Mouse (Mus musculus) megakaryocyte, embryonic 14.5 days (primary cell): ENCODE measurements around the gene Ttc33. TPM values are rescaled to one million over a fixed set of nuclear protein-coding genes. Genes with fewer than 3 reads are reported as not detected.

Source experiments
- H3K27me3 ChIP-seq: replicated peaks from 2 replicates; pipeline ENCODE3; 2012; ENCODE audit warnings: inconsistent platforms
- H3K36me3 ChIP-seq: replicated peaks from 2 replicates; pipeline ENCODE3; 2012; ENCODE audit warnings: low read length, inconsistent platforms, mixed read lengths
- H3K4me1 ChIP-seq: 2 replicates; pipeline ENCODE4 v1.6.1; 2012; ENCODE audit warnings: inconsistent platforms
- H3K4me3 ChIP-seq: replicated peaks from 2 replicates; pipeline ENCODE3; 2012; ENCODE audit warnings: moderate library complexity, mild to moderate bottlenecking, inconsistent platforms
- H3K9me3 ChIP-seq: 2 replicates; pipeline ENCODE4 v1.6.1; 2012; ENCODE audit warnings: inconsistent platforms
- FLI1 ChIP-seq: IDR thresholded peaks from 2 replicates; pipeline ENCODE4 v1.6.1; 2012; ENCODE audit warnings: low read length, inconsistent platforms, mixed read lengths
- GATA1 ChIP-seq: IDR thresholded peaks from 3 replicates; pipeline ENCODE4 v1.6.1; 2012; ENCODE audit warnings: mixed read lengths, low read length, inconsistent platforms, borderline replicate concordance
- polyA plus RNA-seq: library from polyadenylated mRNA; stranded (reverse); fragments of >175 nt; gene quantifications from 2 replicates; pipeline ENCODE4 v1.2.3, GENCODE M21; 2012; ENCODE audit warnings: low replicate concordance; ENCODE audit not compliant: insufficient read depth

Ttc33 gene
- polyA plus RNA-seq, 1 experiment: 18.4 TPM

GRCm38 (mm10) chr15:5261004-5261403, 75.7 kb downstream of the Ttc33 start:
- H3K4me1 ChIP-seq: peaks cover 22% of the 10 kb centered on the region
- no peaks in the 10 kb centered on the region for H3K27me3 ChIP-seq
- TF ChIP-seq FLI1 (no peak), GATA1 (no peak)
- H3K4me3 ChIP-seq: no peak overlapping the region
- no peaks in the 10 kb centered on the region for H3K9me3 ChIP-seq
- no peaks in the 10 kb centered on the region for H3K36me3 ChIP-seq

- H3K4me3 ChIP-seq: no peak overlapping the region
- peaks cover 22% of the 10 kb centered on the region for H3K4me1 ChIP-seq
- no peaks in the 10 kb centered on the region for H3K27me3 ChIP-seq
- H3K36me3 ChIP-seq: no peaks in the 10 kb centered on the region
- no peaks in the 10 kb centered on the region for H3K9me3 ChIP-seq
- TF ChIP-seq FLI1: no peak
- no peak for TF ChIP-seq GATA1
These were observed 76.9 kb downstream of the Ttc33 start for GRCm38 (mm10) chr15:5262095-5262667.

- H3K4me1 ChIP-seq: peaks cover 22% of the 10 kb centered on the region
- H3K27me3 ChIP-seq: no peaks in the 10 kb centered on the region
- H3K4me3 ChIP-seq: peak overlapping the region; percentile 77
- no peaks in the 10 kb centered on the region for H3K9me3 ChIP-seq
- H3K36me3 ChIP-seq: no peaks in the 10 kb centered on the region
- TF ChIP-seq GATA1 (no peak), FLI1 (no peak)
These were observed 77.7 kb downstream of the Ttc33 start for GRCm38 (mm10) chr15:5262874-5263504.

- no peaks in the 10 kb centered on the region for H3K9me3 ChIP-seq
- no peaks in the 10 kb centered on the region for H3K27me3 ChIP-seq
- no peak overlapping the region for H3K4me3 ChIP-seq
- no peaks in the 10 kb centered on the region for H3K36me3 ChIP-seq
- TF ChIP-seq FLI1: no peak
- TF ChIP-seq GATA1: no peak
- H3K4me1 ChIP-seq: peaks cover 13% of the 10 kb centered on the region
These were observed 80.8 kb downstream of the Ttc33 start for GRCm38 (mm10) chr15:5266095-5266494.

Other genes with a start within 250 kb of the Ttc33 start
- not detected in 2 replicates for gene C7, start 121.8 kb upstream of the Ttc33 start, polyA plus RNA-seq
- 0.09 TPM in 1 of 2 replicates, not detected in the other for gene Card6, start 77.0 kb upstream of the Ttc33 start, polyA plus RNA-seq
- 7.1 and 79.8 TPM in 2 replicates for gene Rpl37, start 68.9 kb upstream of the Ttc33 start, polyA plus RNA-seq
- gene Prkaa1, start 41.7 kb upstream of the Ttc33 start, polyA plus RNA-seq: 0.47 and 0.93 TPM in 2 replicates
- gene Ptger4, start 58.7 kb downstream of the Ttc33 start, polyA plus RNA-seq: 1.3 TPM in 1 of 2 replicates, not detected in the other